Mouse (Mus musculus) layer of hippocampus, postnatal 25 days (tissue): Measurements from ENCODE around the gene Golga1. TPM values are rescaled to one million over a fixed set of nuclear protein-coding genes. Genes with fewer than 3 reads are reported as not detected.

Source experiments
- DNase-seq, 2 experiments: peaks; one replicate each; pipeline ENCODE4 v3.0.0; 2022; ENCODE audit warnings: mixed read lengths in 2 of 2, low spot score in 1 of 2; ENCODE audit errors: extremely low spot score in 1 of 2
- total RNA-seq, 2 experiments: library from RNA; stranded (reverse); gene quantifications; 2 replicates each; pipeline ENCODE4 v1.2.3; 2021

Golga1 gene
- total RNA-seq, 2 experiments from 2014 or later, result 30.8 to 36.4 TPM

DNA sequence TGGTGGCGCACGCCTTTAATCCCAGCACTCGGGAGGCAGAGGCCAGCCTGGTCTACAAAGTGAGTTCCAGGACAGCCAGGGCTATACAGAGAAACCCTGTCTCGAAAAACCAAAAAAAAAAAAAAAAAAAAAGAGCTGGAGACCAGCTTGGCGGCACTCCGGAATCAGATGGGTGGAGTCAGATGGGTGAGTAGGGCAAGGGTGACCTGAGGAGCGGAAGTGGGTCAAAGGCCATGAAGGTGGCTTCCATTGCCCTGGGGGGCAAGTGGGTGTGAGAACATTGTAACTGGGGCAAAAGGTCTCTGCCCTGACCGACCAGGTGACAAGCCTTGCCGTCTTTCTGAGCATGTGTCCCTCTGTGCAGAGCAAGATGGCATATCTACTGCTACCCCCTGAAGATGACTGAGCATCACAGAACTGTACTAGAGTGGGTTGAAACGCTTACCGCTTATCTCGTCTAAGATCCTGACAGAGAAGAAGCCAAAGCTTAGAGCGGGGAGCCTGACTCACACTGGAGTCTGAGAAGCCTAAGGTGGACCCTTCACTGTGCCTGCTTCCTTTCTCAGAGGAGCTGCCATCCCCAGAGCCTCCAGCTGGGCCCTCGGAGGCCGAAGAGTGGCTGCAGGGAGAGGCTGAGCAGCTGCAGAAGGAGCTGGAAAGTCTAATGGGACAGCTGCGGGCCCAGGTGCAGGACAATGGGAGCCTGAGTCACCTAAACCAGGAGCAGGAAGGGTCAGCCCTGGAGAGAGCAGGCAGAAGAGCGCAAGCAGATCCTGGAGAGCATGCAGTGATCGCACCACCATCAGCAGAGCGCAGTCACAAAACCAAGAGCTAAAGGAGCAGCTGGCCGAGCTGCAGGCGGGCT, 89.2 kb downstream of the Golga1 start:
- no peak for DNase-seq

- DNase-seq, result no peak
Measured at GRCm38 (mm10) chr2:38975181-38975580, 90.2 kb downstream of the Golga1 start.

DNA sequence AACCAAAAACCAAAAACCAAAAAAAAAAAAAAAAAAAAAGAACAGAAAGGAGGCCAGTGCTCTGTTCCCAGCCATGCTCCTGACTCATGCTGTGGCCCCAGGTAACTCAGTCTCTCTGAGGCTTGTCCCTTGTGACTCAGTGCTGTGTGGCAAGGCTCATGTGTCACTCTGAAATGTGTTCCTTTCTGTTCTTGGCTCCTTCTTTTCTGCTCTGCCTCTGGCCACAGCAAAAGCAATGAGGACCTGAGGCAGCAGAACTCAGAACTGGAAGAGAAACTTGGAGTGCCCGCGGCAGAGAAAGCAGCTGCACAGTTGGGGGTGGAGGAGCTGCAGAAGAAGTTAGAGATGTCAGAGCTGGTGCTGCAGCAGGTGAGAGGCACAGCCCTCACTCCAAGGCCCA, 91.2 kb downstream of the Golga1 start:
- DNase-seq, result no peak

- DNase-seq, result no peak
Measured at GRCm38 (mm10) chr2:38973701-38974100, 91.6 kb downstream of the Golga1 start.

- no peak for DNase-seq
Measured at GRCm38 (mm10) chr2:38973223-38973622, 92.1 kb downstream of the Golga1 start.

DNA sequence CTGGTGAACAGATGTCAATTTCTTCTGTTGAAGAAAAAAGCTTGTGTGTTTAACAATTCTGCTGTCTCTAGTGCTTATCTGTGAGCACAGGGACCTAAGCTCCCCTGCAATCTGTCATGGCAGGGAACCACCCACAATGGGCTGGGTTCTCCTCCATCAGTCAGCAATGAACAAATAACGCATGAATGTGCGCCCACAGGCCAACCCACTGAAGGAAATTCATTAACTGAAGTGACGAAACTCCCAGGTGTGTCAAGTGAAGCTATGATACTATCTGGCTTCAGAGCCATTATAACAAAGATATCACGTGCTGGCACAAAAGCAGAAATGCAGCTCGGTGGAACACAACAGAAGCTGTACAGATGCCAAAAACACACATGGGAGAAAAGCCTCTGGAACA, 95.3 kb downstream of the Golga1 start:
- no peak for DNase-seq

GRCm38 (mm10) chr2:38969650-38970049, 95.7 kb downstream of the Golga1 start:
- DNase-seq, result no peak

Other genes starting within 250 kb of the Golga1 start
- gene Nr6a1, start 137.9 kb downstream of the Golga1 start, total RNA-seq, result 1 to 10 TPM; 4.3 to 5.5 TPM
- 1 to 10 TPM; 1.4 to 1.5 TPM for gene Olfml2a, start 133.6 kb downstream of the Golga1 start, total RNA-seq
- gene Wdr38, start 68.1 kb downstream of the Golga1 start, total RNA-seq, result under 1 TPM; 0.49 to 0.75 TPM
- 10 to 100 TPM; 91.9 to 96.2 TPM for gene Arpc5l, start 60.2 kb downstream of the Golga1 start, total RNA-seq
- gene Rpl35, start 59.9 kb downstream of the Golga1 start, total RNA-seq, result 100 to 1,000 TPM; 220 to 250 TPM
- 10 to 100 TPM; 54.6 to 65.8 TPM for gene Scai, start 125.2 kb upstream of the Golga1 start, total RNA-seq
- 10 to 100 TPM; 59.9 to 66.3 TPM for gene Ppp6c, start 160.9 kb upstream of the Golga1 start, total RNA-seq